8 mouse cellular contexts compared by ENCODE assay signal in genomic region chr9:71216036-71216995, GRCm38 (mm10). TPM values are rescaled to one million over a fixed set of nuclear protein-coding genes. Genes with fewer than 3 reads are reported as not detected.
DNase-seq lines count a peak whose midpoint lies in the region; ATAC-seq lines count a peak whose summit lies in the region.

No protein-coding gene starts in this region.

- under 1% methylated on average over 57 of the region's 57 CpGs for WGBS in embryonic facial prominence, embryonic 11.5 days
- under 1% methylated on average over 57 of the region's 57 CpGs for WGBS in heart, embryonic 13.5 days

- peak overlapping the region; percentile 78 for H3K4me2 ChIP-seq in embryonic facial prominence, embryonic 11.5 days (ENCODE audit: low read depth, low read length)
- H3K4me2 ChIP-seq in heart, embryonic 13.5 days, result peak overlapping the region; percentile 75

- H3K27ac ChIP-seq in embryonic facial prominence, embryonic 11.5 days (replicated peaks; ENCODE audit: low read depth, low read length), result no peak overlapping the region
- H3K27ac ChIP-seq in heart, embryonic 13.5 days (replicated peaks), result no peak overlapping the region

- ATAC-seq in embryonic facial prominence, embryonic 11.5 days (replicated peaks; ENCODE audit: insufficient number of reproducible peaks, low FRiP score, low TSS enrichment, low read depth), result no peak
- peak; percentile 51; the same call in 1 of the 2 replicates for ATAC-seq in heart, embryonic 13.5 days (ENCODE audit: extremely low read depth, insufficient number of reproducible peaks, low FRiP score, low TSS enrichment)
- ATAC-seq in megakaryocyte progenitor cell, adult 5-6 weeks (replicated peaks; ENCODE audit: poor library complexity), result no peak

- peaks cover 26% of the 10 kb centered on the region for H3K27me3 ChIP-seq in embryonic facial prominence, embryonic 11.5 days (ENCODE audit: control insufficient read depth, insufficient read depth, low read length)
- peaks cover 76% of the 10 kb centered on the region for H3K27me3 ChIP-seq in heart, embryonic 13.5 days (replicated peaks)

- H3K4me3 ChIP-seq in embryonic facial prominence, embryonic 11.5 days (ENCODE audit: low read depth, low read length), result peak overlapping the region; percentile 42
- H3K4me3 ChIP-seq in heart, embryonic 13.5 days, result peak overlapping the region; percentile 55

- H3K9me3 ChIP-seq in embryonic facial prominence, embryonic 11.5 days (replicated peaks; ENCODE audit: control insufficient read depth, low read length), result no peaks in the 10 kb centered on the region
- no peaks in the 10 kb centered on the region for H3K9me3 ChIP-seq in heart, embryonic 13.5 days

- H3K36me3 ChIP-seq in embryonic facial prominence, embryonic 11.5 days (replicated peaks; ENCODE audit: control insufficient read depth, insufficient read depth, low read depth, low read length), result no peaks in the 10 kb centered on the region
- no peaks in the 10 kb centered on the region for H3K36me3 ChIP-seq in heart, embryonic 13.5 days

- peak overlapping the region; percentile 15 for H3K9ac ChIP-seq in embryonic facial prominence, embryonic 11.5 days (replicated peaks; ENCODE audit: low read length)
- H3K9ac ChIP-seq in heart, embryonic 13.5 days, result peak overlapping the region; percentile 65

- peak; percentile 7 for DNase-seq in right cerebral cortex, postnatal 25 days
- DNase-seq in right cerebral cortex, postnatal 14 days, result no peak
- DNase-seq in embryonic facial prominence, embryonic 11.5 days (ENCODE audit: low spot score), result peak; percentile 57
- DNase-seq in kidney, adult 9 months, result peak; percentile 25
- DNase-seq in lung, postnatal 14 days, result peak; percentile 16
- DNase-seq in spleen, postnatal 10 days (ENCODE audit: low spot score in 2 of 2), result peak; percentile 22 to 23

- H3K4me1 ChIP-seq in embryonic facial prominence, embryonic 11.5 days (ENCODE audit: control insufficient read depth, insufficient read depth, low read length), result no peaks in the 10 kb centered on the region
- H3K4me1 ChIP-seq in heart, embryonic 13.5 days, result peaks cover 10% of the 10 kb centered on the region

RNA-seq across cellular contexts. Expression of gene Aldh1a2, which starts 0.7 kb away (rescaled TPM):
- polyA plus RNA-seq in embryonic facial prominence, embryonic 11.5 days (2014; fragmentation: Nextera tagmentation; extraction: Ambion mirVana), result 39.1 and 42.0 TPM in 2 replicates
- 33.5 and 44.9 TPM in 2 replicates for polyA plus RNA-seq in heart, embryonic 13.5 days (2015; fragmentation: Nextera tagmentation; extraction: Ambion mirVana)
- 0.10 TPM in 1 of 2 replicates, not detected in the other for total RNA-seq in megakaryocyte progenitor cell, adult 5-6 weeks (2015)
- total RNA-seq in megakaryocyte progenitor cell, adult 5-6 weeks (2017), result not detected in 2 replicates

RNA-seq across cellular contexts. Expression of gene Aqp9, which starts 47.8 kb away (rescaled TPM):
- 0.17 TPM in 2 replicates for polyA plus RNA-seq in embryonic facial prominence, embryonic 11.5 days (2014; fragmentation: Nextera tagmentation; extraction: Ambion mirVana)
- polyA plus RNA-seq in heart, embryonic 13.5 days (2015; fragmentation: Nextera tagmentation; extraction: Ambion mirVana), result 0.39 and 0.42 TPM in 2 replicates
- total RNA-seq in megakaryocyte progenitor cell, adult 5-6 weeks (2015), result 3.2 and 6.5 TPM in 2 replicates
- total RNA-seq in megakaryocyte progenitor cell, adult 5-6 weeks (2017), result 4.9 and 8.6 TPM in 2 replicates
